Mouse (Mus musculus): ENCODE measurements at regions not wholly inside any gene's neighbourhood (a gene's known extent, or its start where the extent isn't known, plus 50 kb on each side); places are given as distances from the start of the nearest gene placed in this dataset.

GRCm38 (mm10) chr13:51299047-51299760 is 109.2 kb upstream of the S1pr3 start:
- peak; percentile 46 for DNase-seq

GRCm38 (mm10) chr13:51301476-51301875 is 107.0 kb upstream of the S1pr3 start:
- no peak for DNase-seq

- DNase-seq = no peak
These were observed 105.3 kb upstream of the S1pr3 start for GRCm38 (mm10) chr13:51303112-51303511.

- no peak for DNase-seq
These were observed 103.8 kb upstream of the S1pr3 start for GRCm38 (mm10) chr13:51304631-51305030.

- no peak for DNase-seq
These were observed 99.0 kb upstream of the S1pr3 start for GRCm38 (mm10) chr13:51309446-51309845.

GRCm38 (mm10) chr13:51310041-51310440 is 98.4 kb upstream of the S1pr3 start:
- no peak for DNase-seq

- DNase-seq = no peak
These were observed 96.7 kb upstream of the S1pr3 start for GRCm38 (mm10) chr13:51311679-51312255.

- DNase-seq = no peak
These were observed 95.1 kb upstream of the S1pr3 start for GRCm38 (mm10) chr13:51313129-51313850.

GRCm38 (mm10) chr13:51314541-51314977 is 93.9 kb upstream of the S1pr3 start:
- no peak for DNase-seq

GRCm38 (mm10) chr13:51315008-51315778 is 93.2 kb upstream of the S1pr3 start:
- no peak for DNase-seq

- DNase-seq = no peak
These were observed 92.7 kb upstream of the S1pr3 start for GRCm38 (mm10) chr13:51315779-51316041.

- no peak for DNase-seq
These were observed 85.3 kb upstream of the S1pr3 start for GRCm38 (mm10) chr13:51323058-51323715.

GRCm38 (mm10) chr13:51324714-51325113 is 83.7 kb upstream of the S1pr3 start:
- DNase-seq = no peak

GRCm38 (mm10) chr13:51325298-51325697 is 83.1 kb upstream of the S1pr3 start:
- no peak for DNase-seq

- DNase-seq = no peak
These were observed 82.3 kb upstream of the S1pr3 start for GRCm38 (mm10) chr13:51326128-51326527.

GRCm38 (mm10) chr13:51328131-51328970 is 80.1 kb upstream of the S1pr3 start:
- DNase-seq = no peak

- no peak for DNase-seq
These were observed 79.5 kb upstream of the S1pr3 start for GRCm38 (mm10) chr13:51328971-51329346.

- DNase-seq = no peak
These were observed 78.7 kb upstream of the S1pr3 start for GRCm38 (mm10) chr13:51329717-51330116.

- DNase-seq = no peak
These were observed 76.2 kb upstream of the S1pr3 start for GRCm38 (mm10) chr13:51332271-51332670.

- no peak for DNase-seq
These were observed 75.0 kb upstream of the S1pr3 start for GRCm38 (mm10) chr13:51333481-51333880.

GRCm38 (mm10) chr13:51336726-51337125 is 71.7 kb upstream of the S1pr3 start:
- no peak for DNase-seq

GRCm38 (mm10) chr13:51337931-51338330 is 70.5 kb upstream of the S1pr3 start:
- no peak for DNase-seq
